Mouse (Mus musculus): Measurements from ENCODE around the gene Dock4.

DNA sequence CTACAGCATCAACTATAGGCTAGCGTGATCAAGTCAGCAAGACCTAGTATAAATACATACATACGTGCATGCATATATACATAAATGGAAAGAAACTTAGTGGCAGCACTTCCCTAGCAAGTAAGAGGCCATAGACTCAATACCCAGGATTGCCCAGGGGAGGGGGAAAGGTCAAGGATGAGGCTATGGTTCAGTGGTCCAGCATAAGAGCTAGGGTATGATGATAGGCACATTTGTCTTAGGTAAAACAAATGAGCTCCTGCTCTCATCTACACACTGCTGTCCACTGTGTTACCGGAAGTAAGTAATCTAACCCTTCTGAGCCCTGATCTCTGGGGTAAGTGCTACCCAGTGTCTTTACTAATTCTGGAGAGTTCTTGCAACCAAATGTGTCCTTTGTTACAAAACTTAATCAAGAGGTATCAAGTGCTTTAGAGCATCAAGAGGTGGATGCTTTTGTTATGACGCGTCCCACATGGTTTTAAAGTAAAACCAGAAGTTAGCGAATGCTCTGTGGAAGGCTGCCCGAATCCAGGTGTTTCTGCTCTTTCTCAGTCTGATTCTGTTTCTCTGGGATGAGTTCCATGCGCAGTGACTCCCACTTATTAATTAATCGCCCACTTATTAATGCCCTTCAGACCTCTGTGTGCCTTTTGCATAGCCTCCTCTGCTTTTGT, 3.5 kb downstream of the Dock4 start:
- TF ChIP-seq CTCF (IDR thresholded peaks at IDR 0.05; ENCODE audit: control insufficient read depth, insufficient read depth, low read length) (no peak), POLR2A (IDR thresholded peaks at IDR 0.05; ENCODE audit: borderline replicate concordance, control insufficient read depth, low read depth, low read length) (no peak)

Measured in bone marrow, adult 2 months (tissue).